ENCODE assay signal across 20 mouse cellular contexts in the genomic region with DNA sequence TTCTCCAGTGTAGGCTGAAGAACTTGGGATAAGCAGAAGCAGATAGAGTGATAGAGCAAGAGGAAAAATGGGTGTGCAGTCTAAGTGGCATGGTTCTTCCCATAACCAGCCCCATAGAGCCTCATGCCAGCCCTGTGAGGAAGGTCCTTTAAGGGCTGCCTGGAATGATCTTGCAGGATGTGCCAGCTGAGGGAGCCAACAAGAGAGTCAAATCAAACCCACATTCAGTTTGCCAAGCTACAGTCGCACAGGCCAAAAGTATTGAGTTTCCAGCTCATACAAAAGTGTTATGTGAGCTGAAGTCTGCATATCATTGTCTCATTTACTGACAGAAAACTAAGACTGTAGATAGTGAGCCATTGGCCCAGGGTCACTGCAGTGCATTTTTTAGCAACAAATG. TPM values are rescaled to one million over a fixed set of nuclear protein-coding genes. Genes with fewer than 3 reads are reported as not detected.
DNase-seq lines count a peak whose midpoint lies in the region; TF ChIP-seq lines count a peak whose summit lies in the region.
"Had no signal": no experiment of that assay in that cellular context is flagged by ENCODE, and none has a peak within 500 bp of the region (broad histone marks: within the 10 kb centered on the region; RNA-seq: fewer than 3 reads in every experiment).

No protein-coding gene starts in this region.

- H3K4me1 ChIP-seq in cortical plate, adult 2 months (ENCODE audit: control insufficient read depth, insufficient read depth, low read length) = no peaks in the 10 kb centered on the region; the same call in 1 of the 2 replicates
- H3K4me1 ChIP-seq in thymus, adult 2 months (replicated peaks; ENCODE audit: control insufficient read depth, insufficient read depth, low read length) = no peaks in the 10 kb centered on the region
- H3K4me1 ChIP-seq: limb, embryonic 13.5 days had no signal

- intact Hi-C loops in heart, postnatal 10 days (cut with DNase I) = loop anchor here (5.0 kb wide), 1 partner anchor 123 kb away; no protein-coding TSS in a partner anchor
- intact Hi-C loops in heart, postnatal 25 days (cut with DNase I) = no loop called here

- H3K4me3 ChIP-seq in cortical plate, adult 2 months (ENCODE audit: insufficient read depth, low read length) = no peak overlapping the region
- no peak overlapping the region for H3K4me3 ChIP-seq in thymus, adult 2 months (ENCODE audit: control insufficient read depth, insufficient read depth, low read length)
- H3K4me3 ChIP-seq: heart, adult 2 months; hindbrain, embryonic 10.5 days; intestine, embryonic 15.5 days; limb, embryonic 13.5 days; megakaryocyte, embryonic 14.5 days had no signal

- no peak for TF ChIP-seq POLR2A in cortical plate, adult 2 months (IDR thresholded peaks at IDR 0.05; ENCODE audit: extremely low read depth, insufficient read depth, low read length)
- TF ChIP-seq POLR2A in thymus, adult 2 months (IDR thresholded peaks at IDR 0.05; ENCODE audit: control insufficient read depth, extremely low read depth, insufficient read depth, low read length, poor library complexity) = no peak

- no peaks in the 10 kb centered on the region for H3K27me3 ChIP-seq in thymus, adult 2 months (ENCODE audit: control insufficient read depth, insufficient read depth, low read length)
- H3K27me3 ChIP-seq: CH12.LX; intestine, embryonic 15.5 days; limb, embryonic 13.5 days; Patski had no signal

- H3K27ac ChIP-seq in cortical plate, adult 2 months (ENCODE audit: insufficient read depth, low read length) = peak overlapping the region; percentile 70
- H3K27ac ChIP-seq in thymus, adult 2 months (ENCODE audit: control insufficient read depth, insufficient read depth, low read length) = no peak overlapping the region
- H3K27ac ChIP-seq: heart, adult 2 months; hindbrain, embryonic 10.5 days; intestine, embryonic 15.5 days; limb, embryonic 13.5 days had no signal

- DNase-seq in heart, postnatal 10 days = peak; percentile 30 to 31
- DNase-seq in heart, postnatal 25 days (ENCODE audit: low spot score) = no peak
- DNase-seq in lung, postnatal 36 days = peak; percentile 9
- DNase-seq in lung, postnatal 4 days = no peak
- DNase-seq in gastrocnemius, postnatal 25 days = peak; percentile 58
- DNase-seq in thymus, adult 2 months = no peak
- DNase-seq: kidney, postnatal 10 days; right cerebral cortex, postnatal 4 days had no signal

- TF ChIP-seq CTCF in cortical plate, adult 2 months (IDR thresholded peaks at IDR 0.05; ENCODE audit: extremely low read depth, insufficient read depth, low read length) = no peak
- no peak for TF ChIP-seq CTCF in thymus, adult 2 months (IDR thresholded peaks at IDR 0.05; ENCODE audit: borderline replicate concordance, control insufficient read depth, extremely low read depth, insufficient read depth, low read length, poor library complexity)

- 100% methylated on average over 1 of the region's 1 CpGs for WGBS in thymus, adult 2 months

- no peaks in the 10 kb centered on the region for H3K36me3 ChIP-seq in thymus, adult 2 months (ENCODE audit: control insufficient read depth, insufficient read depth, low read length)
- H3K36me3 ChIP-seq: hindbrain, embryonic 10.5 days; intestine, embryonic 15.5 days; limb, embryonic 13.5 days had no signal

RNA-seq across cellular contexts. Expression of a gene that starts 53.7 kb away (rescaled TPM):
- total RNA-seq in heart, postnatal 10 days (2021) = not detected
- not detected for total RNA-seq in heart, postnatal 25 days (2021)
- not detected in 2 replicates for polyA plus RNA-seq in cortical plate, adult 2 months (2012; rRNA removed)
- total RNA-seq in gastrocnemius, postnatal 25 days (2021) = not detected
- 1.9 and 2.8 TPM in 2 replicates for polyA plus RNA-seq in thymus, adult 2 months (2012; rRNA removed)
- total RNA-seq: adrenal gland, adult 18-20 months; heart, adult 2 months; layer of hippocampus, postnatal 25 days had no signal
- polyA plus RNA-seq: hindbrain, embryonic 10.5 days; intestine, embryonic 15.5 days; limb, embryonic 13.5 days; liver, embryonic 16.5 days; Patski; stomach, embryonic 14.5 days had no signal

Comparison
In these comparisons a context has a peak if more than half of its experiments do, and no peak if none do; other contexts are left out.
1. DNase-seq: peak in heart, postnatal 10 days (2 of 2), lung, postnatal 36 days (single experiment) and gastrocnemius, postnatal 25 days (single experiment); none in heart, postnatal 25 days (single experiment), lung, postnatal 4 days (0 of 2) and thymus, adult 2 months (single experiment).